Mouse (Mus musculus): ENCODE data around the gene Pnkp. TPM values are rescaled to one million over a fixed set of nuclear protein-coding genes. Genes with fewer than 3 reads are reported as not detected.

The Pnkp gene
- 10 to 100 TPM; 33.8 to 40.8 TPM for total RNA-seq (2021)
- long read RNA-seq, experiment 1, transcript Pnkp-201 (16 exons, 2,184 nt), result major isoform, 26 of 46 reads
- long read RNA-seq, experiment 1, transcript Pnkp-203 (17 exons, 1,770 nt), result minor isoform, 7 of 46 reads
- long read RNA-seq, experiment 1, partial matches to known transcripts, result 1 of 46 reads
- long read RNA-seq, experiment 1, other reads (novel, unspliced or antisense), result 11 of 46 reads
- long read RNA-seq, experiment 2, transcript Pnkp-203 (17 exons, 1,770 nt), result minor isoform, 7 of 109 reads
- long read RNA-seq, experiment 2, transcript Pnkp-201 (16 exons, 2,184 nt), result major isoform, 86 of 109 reads
- long read RNA-seq, experiment 2, partial matches to known transcripts, result 5 of 109 reads
- long read RNA-seq, experiment 2, other reads (novel, unspliced or antisense), result 9 of 109 reads

DNA sequence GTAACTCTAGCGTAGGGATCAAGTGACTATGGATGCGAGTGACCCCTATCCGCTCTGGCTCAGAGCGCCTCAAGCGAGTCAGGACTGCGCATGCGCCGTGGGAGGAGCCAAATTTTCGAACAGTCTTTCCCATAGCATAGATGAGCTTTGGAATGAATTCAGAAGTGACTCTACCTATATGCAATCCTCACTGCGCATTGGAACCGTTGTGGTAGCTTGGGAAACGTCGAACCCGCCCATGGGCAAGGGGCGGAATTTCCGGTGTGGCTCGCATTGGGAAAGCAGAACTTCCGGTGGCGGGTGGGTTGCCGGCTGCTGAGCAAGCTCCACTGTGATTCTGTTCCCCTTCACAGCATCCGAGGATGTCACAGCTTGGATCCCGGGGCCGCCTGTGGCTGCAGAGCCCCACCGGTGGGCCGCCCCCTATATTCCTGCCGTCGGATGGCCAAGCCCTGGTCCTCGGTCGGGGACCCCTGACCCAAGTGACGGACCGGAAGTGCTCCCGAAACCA lies at the start of gene Pnkp:
TSS of gene Pnkp (plus strand) at position 98 of the 511 bp plus-strand sequence.
- DNase-seq (ENCODE audit: low spot score in 2 of 2), result peak; percentile 78 to 81

DNA sequence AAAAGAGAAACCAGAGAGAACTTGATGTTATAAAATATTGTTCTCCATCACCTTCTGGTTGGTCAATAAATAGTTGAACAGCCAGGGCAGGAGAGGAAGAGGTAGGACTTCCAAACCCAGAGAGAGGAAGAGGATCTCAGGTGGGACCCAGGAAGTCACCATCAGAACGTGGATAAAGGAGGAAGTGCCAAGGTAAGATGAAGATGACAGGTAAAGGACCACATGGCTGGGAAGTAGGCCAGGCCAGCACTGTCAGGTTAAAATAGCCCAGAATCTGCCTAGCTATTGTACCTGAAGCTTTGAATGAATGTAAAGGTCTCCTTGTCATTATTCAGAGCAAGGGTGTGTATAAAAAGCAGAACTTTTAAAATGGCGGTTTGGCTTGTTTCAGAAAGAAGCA lies 48.0 kb upstream of the Pnkp start:
- no peak for DNase-seq (ENCODE audit: low spot score in 2 of 2)

DNA sequence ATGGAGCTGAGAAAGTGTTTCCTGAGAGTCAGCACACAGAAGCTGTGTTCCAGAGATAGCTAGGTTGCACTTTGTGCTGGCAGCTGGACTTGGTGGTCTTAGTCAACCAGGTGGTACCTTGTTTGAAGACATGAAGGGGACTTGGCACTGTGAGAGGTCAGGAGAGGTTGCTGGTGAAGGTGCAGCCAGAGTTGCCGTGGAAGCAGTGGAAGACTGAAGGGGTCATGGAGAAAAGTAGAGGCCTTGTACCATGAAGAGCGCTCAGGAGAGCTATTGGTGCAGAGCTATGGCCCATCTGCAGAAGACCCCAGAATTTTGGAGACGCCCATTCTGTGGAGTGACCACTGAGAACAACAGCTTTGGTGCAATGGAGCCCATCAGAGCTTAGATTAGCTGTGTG lies 47.5 kb upstream of the Pnkp start:
- peak in 1 of 2 experiments; percentile 12 for DNase-seq (ENCODE audit: low spot score in 2 of 2)

DNA sequence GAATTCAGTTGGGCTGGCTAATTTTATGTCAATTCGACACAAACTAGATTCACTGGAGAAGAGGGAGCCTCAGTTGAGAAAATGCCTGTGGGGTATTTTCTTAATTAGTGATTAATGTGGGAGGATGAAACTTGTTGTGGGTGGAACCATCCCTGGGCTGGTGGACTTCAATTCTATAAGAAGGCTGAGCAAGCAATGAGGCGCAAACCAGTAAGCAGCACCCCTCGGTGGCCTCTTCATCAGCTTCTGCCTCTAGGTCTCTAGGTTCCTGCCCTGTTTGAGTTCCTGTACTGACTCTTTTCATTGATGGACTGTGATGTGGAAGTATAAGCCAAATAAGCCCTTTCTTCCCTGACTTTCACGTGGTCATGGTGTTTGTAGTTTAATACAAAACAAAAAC lies 46.6 kb upstream of the Pnkp start:
- DNase-seq (ENCODE audit: low spot score in 2 of 2), result no peak

DNA sequence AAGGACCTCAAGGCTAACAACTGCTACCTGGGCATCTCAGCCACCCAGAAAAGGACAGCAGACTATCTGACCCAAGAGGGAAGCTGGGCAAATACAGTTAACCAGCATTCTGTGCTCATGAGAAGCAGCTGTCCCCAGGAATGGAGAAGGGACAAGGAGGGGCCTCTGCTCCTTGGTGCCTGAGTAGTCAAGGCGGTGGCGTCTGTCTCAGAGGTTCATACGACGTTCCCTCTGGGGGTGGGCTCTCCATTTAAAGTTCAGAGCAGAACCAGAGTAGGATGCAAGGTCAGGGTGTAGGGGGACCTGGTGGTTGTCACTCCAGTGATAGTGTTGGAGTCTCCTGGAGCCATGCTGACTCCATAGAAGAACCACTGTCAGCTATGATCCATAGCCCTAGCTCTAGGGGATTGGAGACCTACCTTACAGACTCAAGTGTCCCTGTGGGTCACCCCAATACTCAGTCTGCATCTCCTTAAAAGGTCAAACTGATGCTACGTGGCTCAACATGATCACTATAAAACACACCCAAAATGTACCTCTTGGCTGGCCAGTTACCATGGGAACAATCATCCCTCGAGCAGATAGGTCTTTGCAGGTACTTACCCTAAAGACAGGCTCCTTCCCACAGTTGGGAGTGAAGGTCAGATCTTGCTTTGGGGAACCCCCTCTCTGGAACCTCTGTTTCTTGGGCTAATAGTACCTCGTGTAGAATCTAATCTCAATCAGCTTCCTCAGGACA lies 46.0 kb upstream of the Pnkp start:
- peak in 1 of 2 experiments; percentile 16 for DNase-seq (ENCODE audit: low spot score in 2 of 2)

DNA sequence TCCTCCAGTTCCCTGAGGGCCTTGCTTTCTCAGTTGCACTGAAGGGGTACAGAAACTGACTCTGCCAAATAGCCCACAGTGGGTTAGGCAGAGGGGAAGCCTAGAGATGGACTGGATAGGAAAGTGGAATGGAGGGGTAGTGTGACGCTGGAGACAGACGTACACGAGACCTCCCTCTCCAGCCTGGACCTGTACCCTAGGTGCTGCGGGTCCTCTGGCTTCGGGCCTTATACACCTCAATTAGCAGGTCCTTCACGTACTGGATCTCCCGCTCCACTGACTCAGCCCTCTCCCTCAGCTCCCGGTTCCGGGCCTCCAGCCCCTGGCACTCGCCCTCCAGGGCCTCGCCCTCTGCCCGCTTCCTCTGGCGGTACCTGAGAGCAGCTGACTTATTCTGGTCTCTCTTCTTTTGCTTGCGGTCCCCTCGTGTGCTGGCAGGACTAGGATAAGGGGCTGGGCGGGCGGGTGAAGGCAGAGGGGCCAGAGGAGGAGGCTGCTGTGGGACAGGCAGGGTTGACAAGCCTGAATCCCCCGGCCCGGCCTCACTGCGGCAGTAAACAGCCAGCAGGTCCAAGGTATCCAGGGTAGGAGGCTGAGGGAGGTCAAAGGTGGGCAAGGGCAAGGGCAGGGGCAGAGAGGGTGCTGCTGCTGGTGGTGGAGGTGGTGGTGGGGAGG lies 44.2 kb upstream of the Pnkp start:
- DNase-seq (ENCODE audit: low spot score in 2 of 2), result peak in 1 of 2 experiments; percentile 17

DNA sequence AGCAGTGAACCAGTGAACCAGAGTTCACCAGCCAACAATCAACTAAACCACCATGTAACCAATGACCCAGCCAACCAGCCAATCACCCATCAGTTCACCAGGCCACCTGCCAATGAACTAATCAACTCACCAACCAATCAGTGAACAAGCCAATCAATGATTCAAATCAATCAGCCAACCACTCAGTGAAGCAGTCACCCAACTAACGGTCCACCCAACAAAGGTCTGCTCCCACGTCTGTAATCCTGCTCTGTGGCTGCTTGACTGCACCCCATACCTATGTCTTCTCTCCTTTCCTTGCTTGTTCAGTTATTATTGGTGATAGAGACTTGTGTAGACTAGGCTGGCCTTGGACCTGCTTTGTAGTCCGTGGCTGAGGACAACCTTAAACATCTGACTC lies 43.0 kb upstream of the Pnkp start:
- peak in 1 of 2 experiments; percentile 9 for DNase-seq (ENCODE audit: low spot score in 2 of 2)

DNA sequence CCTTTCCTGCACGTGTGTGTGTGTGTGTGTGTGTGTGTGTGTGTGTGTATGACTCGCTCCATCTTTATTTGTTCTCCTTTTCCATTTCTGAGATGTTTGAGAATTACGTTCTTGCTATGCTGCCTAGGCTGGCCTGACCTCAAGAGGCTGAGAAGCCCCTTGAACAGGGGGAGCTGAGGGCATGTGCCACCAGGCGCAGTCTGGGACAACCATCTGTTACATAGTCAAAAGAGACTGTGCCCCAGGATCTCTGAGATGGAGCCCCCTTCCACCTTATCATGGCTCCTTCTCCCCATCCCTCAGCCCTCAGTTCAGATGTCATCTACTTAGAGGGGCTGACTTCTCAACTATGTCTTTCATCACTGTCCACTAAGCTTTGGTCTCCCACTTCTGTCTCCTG lies 42.5 kb upstream of the Pnkp start:
- peak in 1 of 2 experiments; percentile 15 for DNase-seq (ENCODE audit: low spot score in 2 of 2)

DNA sequence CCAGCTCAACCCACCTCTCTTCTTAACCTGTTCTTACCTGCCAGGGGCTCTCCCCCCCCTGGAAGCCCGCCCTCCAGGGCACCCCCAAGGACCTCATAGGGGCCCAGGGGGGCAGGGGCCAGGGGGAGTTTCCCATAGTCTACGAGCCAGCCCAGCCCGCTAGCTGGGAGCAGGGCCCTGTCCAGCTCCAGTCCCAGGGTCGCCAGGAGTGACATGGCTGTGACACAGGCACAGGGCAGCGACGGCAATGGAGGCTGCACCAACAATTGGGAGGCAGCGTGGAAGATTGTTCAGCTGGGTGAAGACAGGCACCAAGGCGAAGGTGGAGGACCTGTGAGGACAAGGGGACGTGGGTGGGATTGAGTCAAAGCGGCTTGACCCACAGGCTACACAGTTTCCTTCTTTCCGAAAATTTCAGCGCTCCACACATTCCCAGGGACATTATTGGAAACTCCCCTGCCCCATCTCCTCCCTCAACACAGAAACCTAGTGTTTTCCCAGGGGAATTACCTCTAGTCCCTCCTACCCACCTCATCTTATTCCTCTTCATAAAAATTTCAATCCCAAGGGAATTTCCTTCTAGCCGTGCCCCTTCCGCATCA lies 41.9 kb upstream of the Pnkp start:
- DNase-seq (ENCODE audit: low spot score in 2 of 2), result peak; percentile 7 to 34

DNA sequence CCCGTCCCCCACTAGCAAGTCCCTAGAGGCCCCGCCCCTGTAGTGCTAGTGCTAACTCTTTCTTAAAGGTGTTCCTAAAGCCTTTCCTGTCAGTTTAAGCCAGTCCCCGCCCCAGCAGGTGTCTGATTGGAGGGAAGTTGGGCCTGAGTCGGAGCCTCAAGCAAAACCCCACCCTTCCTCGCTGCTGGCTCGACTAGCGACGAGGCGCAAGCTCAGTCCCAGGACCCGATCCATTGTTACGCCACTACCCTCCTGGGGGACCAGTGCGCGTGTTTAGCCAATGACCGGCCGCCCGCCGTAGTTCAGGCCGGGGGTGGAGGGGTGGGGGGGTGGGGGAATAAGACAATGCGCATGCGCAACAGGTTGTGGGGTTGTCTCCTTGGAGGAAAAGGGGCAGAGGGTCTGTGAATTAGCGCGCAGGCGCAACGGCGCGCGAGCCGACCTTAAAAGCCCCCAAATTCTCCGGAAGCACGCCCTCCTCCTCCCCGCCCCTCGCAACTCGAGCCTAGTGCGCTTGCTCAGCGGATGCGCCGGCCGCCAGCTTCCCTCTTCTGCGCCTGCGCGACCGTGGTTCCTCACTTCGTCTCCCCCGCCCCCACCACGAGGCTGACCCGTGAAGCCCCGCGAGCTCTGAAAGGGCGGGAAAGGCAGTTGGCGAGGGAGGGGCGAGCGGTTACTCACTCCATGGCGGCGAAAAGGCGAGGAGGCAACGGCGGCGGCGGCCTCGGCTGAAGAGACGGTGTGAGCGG lies 41.0 kb upstream of the Pnkp start, which contains the start of the genes Nup62 and Il4i1:
TSS of gene Nup62 (plus strand) at position 368 of the 749 bp plus-strand sequence.
TSS of gene Il4i1 (plus strand) at position 667 of the 749 bp plus-strand sequence.
- DNase-seq (ENCODE audit: low spot score in 2 of 2), result peak; percentile 98 to 99

DNA sequence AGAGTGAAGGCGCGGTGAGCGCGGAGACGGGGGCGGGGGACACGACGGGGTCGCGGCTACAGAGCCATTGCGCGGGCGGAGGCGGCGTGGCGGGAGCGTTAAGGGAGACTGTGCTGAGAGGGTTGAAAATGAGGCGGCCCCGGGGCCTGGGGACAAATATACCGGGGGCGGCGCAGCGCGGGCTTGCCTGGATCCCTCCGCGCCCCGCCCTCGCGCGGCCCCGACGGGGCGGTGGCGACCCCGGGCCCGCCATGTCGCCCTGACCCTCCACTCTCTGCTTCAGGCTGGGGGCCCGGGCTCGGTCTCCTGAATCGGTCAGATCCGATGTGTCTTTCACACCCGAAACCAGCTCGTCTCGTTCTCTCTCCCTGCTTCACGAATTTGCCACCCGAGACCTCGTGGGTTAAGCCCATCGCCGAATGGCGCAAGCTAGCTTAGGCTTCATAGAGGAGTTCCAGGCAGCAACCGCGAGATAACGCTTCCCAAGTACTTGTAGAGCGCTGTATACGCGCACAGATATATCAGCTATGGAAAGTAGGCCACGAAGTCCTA lies 40.4 kb upstream of the Pnkp start, which contains the start of gene Atf5:
TSS of gene Atf5 (minus strand) at position 189 of the 552 bp plus-strand sequence.
- peak in 1 of 2 experiments; percentile 69 for DNase-seq (ENCODE audit: low spot score in 2 of 2)

DNA sequence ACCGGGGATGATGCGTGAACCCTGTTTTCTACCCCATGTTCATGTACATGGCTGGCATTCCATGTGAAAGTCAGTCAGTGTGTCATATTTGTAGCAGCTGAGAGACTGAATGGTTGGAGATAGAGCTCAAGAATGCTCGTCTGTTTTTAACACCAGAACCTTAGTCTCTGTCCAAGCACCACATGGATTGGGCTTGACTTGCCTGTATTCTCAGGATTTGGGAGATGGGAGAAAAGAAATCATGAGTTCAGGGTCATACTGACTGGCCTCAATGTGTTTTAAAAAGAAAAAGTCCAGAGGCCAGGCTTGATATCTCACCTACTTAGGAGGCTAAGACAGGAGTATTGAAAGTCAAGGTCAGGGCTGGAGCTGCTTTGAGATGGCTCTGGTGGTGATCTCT lies 39.5 kb upstream of the Pnkp start:
- peak; percentile 4 to 12 for DNase-seq (ENCODE audit: low spot score in 2 of 2)

DNA sequence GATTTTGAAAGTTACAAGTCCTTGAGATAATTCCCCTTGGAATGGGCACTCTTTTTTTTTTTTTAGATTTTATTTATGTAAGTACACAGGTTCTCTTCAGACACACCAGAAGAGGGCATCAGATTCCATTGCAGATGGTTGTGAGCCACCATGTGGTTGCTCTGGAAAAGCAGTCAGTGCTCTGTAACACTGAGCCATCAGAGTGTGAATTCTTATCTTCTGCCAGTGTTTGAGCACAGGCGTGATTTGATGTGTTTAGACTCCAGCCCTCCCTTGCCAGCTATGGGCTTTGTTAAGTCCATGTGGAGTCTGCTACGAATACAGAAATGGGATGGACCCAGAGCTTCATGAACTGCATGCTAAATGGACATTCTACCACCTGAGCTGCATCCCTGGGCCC lies 38.8 kb upstream of the Pnkp start:
- peak in 1 of 2 experiments; percentile 19 for DNase-seq (ENCODE audit: low spot score in 2 of 2)

DNA sequence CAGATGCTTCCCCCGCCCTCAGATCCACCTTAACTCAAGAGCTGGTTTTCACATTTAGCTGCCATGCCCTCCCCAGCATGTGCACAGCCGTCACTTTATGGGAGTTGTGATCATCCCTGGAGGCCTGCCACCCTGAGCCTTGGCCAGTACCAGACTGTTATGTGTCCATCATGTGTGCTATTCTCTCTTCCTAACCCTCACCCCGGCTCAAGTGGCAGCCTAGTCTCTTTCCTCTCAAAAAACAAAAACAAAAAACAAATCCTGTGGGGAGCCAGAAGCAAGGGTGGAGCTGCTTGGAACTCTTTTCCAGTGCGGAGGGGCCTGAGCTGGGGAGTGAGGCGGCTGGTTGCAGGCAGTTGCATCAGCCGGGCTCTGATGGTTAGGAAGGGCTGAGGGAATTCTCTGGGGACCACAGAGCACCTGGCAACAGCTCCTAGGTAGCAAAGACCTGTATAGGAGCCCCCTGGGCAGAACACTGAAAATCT lies 38.1 kb upstream of the Pnkp start:
- peak; percentile 49 to 63 for DNase-seq (ENCODE audit: low spot score in 2 of 2)

DNA sequence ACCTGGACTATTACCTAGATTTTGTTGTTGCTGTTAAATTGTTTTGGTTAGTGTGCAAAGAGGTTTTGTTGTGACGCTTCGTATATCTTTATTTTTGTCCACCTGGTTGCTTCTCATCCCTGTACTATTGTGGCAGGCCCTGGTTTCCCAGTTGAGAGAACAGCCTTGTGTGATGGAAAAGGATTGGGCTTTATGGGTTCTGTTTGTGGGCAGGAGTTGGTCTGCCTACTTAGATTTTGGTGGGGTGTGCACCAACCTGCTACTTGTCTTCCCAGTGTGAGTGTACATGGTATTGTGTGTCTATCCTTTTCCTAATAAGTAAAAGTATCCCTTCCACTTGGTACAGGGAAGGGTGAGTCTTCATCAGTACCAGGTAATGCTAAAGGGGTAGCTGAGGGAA lies 37.5 kb upstream of the Pnkp start:
- peak in 1 of 2 experiments; percentile 12 for DNase-seq (ENCODE audit: low spot score in 2 of 2)

DNA sequence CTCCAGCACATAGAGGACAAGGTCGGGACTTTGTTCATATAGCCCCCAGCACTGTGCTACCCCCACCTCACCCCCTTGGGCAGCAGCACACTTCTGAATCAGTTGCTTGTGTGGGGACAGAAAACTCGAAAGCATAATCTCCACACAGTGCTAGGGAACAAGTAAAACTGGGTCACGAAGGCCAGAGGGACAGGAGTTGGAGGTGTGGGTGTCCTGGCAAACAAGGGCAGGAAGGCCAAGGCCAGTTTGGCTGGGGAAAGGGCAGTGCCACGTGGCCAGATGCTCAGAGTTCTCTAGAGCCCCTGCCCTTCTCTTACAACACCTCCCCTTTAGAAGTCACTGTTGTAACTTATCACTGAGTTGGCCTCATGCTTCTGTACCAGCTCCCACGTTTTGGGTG lies 37.1 kb upstream of the Pnkp start:
- peak; percentile 25 to 28 for DNase-seq (ENCODE audit: low spot score in 2 of 2)

DNA sequence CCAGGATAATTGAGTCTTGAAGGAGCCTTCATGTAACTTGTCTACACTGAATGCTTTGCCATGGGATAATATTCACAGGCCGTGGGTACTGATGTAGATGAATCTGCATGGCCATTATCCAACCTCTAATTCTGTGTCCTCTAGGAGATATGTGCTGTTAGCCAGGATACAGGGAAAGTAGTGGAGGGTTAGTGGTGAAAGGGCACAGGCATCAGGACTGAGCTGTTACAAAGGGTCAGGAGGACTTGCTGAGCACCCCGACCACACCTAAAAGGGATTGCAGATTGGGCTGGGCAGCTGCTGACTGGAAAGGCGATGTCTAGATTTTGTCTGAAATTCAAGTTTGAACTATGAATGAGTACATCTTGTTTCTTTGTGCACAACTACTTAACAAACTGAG lies 36.4 kb upstream of the Pnkp start:
- DNase-seq (ENCODE audit: low spot score in 2 of 2), result peak in 1 of 2 experiments; percentile 10

DNA sequence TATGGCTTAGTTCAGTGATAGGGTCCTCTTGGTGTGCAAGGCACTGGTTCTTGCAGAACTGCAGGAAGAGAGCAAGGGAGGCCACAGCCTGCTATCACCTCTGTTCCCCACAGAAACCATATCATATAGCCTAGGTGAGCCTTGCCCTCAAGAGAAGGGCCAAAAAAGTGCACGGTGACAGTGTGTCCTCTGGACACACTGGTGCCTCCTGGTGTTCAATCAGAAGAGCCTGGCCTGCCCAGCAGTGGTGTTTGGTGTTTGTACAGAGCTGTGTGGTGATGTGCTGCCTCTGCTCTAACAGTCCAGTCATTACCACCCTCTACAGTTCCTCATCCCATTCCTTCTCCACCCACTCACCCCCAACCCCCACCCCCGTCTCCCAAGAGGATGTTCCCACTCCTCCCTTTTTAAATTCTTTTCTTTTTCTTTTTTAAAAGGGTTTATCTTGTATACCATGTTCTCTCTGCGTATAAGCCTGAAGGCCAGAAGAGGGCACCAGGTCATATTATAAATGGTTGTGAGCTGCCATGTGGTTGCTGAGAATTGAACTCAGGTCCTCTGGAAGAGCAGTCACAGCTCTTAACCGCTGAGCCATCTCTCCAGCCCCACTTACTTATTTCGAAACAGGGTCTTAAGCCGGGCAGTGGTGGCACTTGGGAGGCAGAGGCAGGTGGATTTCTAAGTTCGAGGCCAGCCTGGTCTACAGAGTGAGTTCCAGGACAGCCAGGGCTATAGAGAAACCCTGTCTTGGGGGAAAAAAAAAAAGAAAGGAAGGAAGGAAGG lies 35.1 kb upstream of the Pnkp start:
- DNase-seq (ENCODE audit: low spot score in 2 of 2), result peak; percentile 1 to 14

DNA sequence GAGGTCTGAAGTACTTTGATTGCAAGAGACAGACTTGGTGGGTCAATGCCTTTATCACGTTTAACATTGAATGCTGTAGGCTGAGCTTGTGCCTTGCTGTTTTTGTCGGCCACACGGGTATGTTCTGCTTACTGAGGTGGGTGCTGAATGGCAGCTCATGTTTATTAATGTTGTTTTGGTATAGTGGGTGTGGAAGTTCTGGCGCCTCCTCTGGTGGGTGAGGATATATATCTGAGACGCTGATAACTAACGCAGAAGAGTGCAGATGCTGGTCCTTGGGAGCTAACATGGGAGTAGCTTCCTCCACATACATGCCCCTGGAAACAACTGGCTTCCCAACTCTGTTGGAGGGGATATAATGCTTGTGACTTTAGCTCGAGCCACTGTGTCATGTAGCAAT lies 33.5 kb upstream of the Pnkp start:
- DNase-seq (ENCODE audit: low spot score in 2 of 2), result peak in 1 of 2 experiments; percentile 15

All from adrenal gland, adult 18-20 months (tissue).